Mouse (Mus musculus) embryonic fibroblast, embryonic 13.5 days (primary cell): ENCODE data around the gene Pxylp1.

Source experiments
- CTCF ChIP-seq: IDR thresholded peaks from 2 replicates; pipeline ENCODE4 v1.5.1; 2011; ENCODE audit warnings: mild to moderate bottlenecking, control low read depth, low read length, moderate library complexity, borderline replicate concordance; ENCODE audit not compliant: insufficient read depth
- POLR2A ChIP-seq: IDR thresholded peaks from 2 replicates; pipeline ENCODE4 v1.6.1; 2011; ENCODE audit warnings: low read depth, mild to moderate bottlenecking, control low read depth, low read length, moderate library complexity

DNA sequence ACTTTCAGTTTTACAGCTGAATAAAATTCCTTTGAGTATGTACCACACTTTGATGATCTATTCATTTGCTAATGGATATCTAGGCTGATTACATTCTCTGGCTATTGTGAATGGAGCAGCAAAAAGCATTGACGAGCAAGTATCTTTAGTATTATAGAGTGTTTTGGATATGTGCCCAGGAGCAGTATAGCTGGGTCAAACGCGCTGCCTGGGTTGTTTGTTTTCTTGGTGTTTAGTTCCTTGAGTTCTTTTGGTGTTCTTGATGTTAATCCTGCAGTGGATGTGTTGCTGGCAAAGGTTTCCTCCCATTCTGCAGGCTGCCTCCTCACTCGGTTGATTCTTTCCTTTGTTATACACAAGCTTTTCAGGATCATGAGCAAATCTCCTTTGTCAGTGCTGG, 80.5 kb downstream of the Pxylp1 start:
- no peak for TF ChIP-seq CTCF
- TF ChIP-seq POLR2A: no peak
